Mouse (Mus musculus): ENCODE measurements around the gene Ckap5. TPM values are rescaled to one million over a fixed set of nuclear protein-coding genes. Genes with fewer than 3 reads are reported as not detected.

Ckap5 gene
- polyA plus RNA-seq, 1 experiment = 393 TPM

DNA sequence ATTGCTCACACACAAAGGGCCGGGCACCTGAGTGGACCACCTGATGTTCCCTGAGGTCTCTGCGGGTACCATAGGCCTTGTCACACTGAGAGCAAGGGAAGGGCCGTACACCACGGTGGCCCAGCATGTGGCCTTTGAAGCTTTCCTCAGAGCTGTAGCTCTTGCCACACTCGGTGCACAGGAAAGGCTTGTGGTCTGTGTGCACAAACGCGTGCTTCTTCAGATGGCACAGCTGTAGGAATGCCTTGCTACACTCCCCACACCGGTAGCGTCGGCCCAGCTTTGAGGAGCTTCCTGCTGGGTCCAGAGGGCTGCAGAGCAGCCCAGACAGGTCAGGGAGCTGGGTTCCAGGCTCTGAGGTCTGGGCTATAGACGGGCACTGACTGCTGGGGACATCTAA lies 119.2 kb downstream of the Ckap5 start:
- Histone ChIP-seq H3K27ac (ENCODE audit: insufficient read depth, low read depth, low read length) (no peak overlapping the region), H3K4me3 (ENCODE audit: insufficient read depth, low read depth, low read length) (no peak overlapping the region), H3K4me1 (ENCODE audit: control insufficient read depth, insufficient read depth, low read length) (peaks cover 10% of the 10 kb centered on the region)
- 93% methylated on average over 11 of the region's 11 CpGs for WGBS
- TF ChIP-seq CTCF (IDR thresholded peaks at IDR 0.05; ENCODE audit: insufficient read depth, low read depth, low read length) (no peak), POLR2A (IDR thresholded peaks at IDR 0.05; ENCODE audit: insufficient read depth, low read depth, low read length) (no peak)

GRCm38 (mm10) chr2:91646733-91647132 lies 120.2 kb downstream of the Ckap5 start:
- 23% methylated on average over 1 of the region's 1 CpGs for WGBS
- no peak for TF ChIP-seq POLR2A (IDR thresholded peaks at IDR 0.05; ENCODE audit: insufficient read depth, low read depth, low read length)
- no peak for TF ChIP-seq CTCF (IDR thresholded peaks at IDR 0.05; ENCODE audit: insufficient read depth, low read depth, low read length)
- Histone ChIP-seq H3K4me3 (ENCODE audit: insufficient read depth, low read depth, low read length) (no peak overlapping the region), H3K27ac (ENCODE audit: insufficient read depth, low read depth, low read length) (no peak overlapping the region), H3K4me1 (ENCODE audit: control insufficient read depth, insufficient read depth, low read length) (peaks cover 15% of the 10 kb centered on the region)

DNA sequence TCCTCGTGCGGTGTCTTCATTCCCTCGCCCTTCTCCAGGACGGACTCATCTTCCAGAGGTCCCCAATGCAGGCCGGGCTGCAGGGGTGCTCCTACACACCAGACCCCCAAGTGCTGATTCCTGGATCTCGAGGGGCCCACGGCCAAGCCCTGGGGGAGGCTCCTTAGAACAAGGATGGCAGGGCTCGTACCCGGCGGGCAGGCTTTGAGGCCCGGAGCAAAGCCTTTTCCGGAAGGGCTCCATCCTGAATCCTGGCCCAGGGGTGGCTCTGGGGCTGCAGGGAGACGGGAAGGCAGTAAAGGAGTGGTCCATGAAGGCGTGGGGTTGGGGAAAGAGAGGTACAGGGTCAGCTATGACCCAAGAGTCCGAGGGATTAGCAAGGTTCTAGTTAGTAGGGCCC lies 122.6 kb downstream of the Ckap5 start:
- WGBS = 2% methylated on average over 15 of the region's 15 CpGs
- Histone ChIP-seq H3K4me1 (ENCODE audit: control insufficient read depth, insufficient read depth, low read length) (peaks cover 31% of the 10 kb centered on the region), H3K4me3 (ENCODE audit: insufficient read depth, low read depth, low read length) (peak overlapping the region; percentile 65), H3K27ac (ENCODE audit: insufficient read depth, low read depth, low read length) (0 out of 2 replicates have a peak overlapping the region, but pooled peaks have one; percentile 82)
- no peak for TF ChIP-seq CTCF (IDR thresholded peaks at IDR 0.05; ENCODE audit: insufficient read depth, low read depth, low read length)
- TF ChIP-seq POLR2A (IDR thresholded peaks at IDR 0.05; ENCODE audit: insufficient read depth, low read depth, low read length) = no peak

DNA sequence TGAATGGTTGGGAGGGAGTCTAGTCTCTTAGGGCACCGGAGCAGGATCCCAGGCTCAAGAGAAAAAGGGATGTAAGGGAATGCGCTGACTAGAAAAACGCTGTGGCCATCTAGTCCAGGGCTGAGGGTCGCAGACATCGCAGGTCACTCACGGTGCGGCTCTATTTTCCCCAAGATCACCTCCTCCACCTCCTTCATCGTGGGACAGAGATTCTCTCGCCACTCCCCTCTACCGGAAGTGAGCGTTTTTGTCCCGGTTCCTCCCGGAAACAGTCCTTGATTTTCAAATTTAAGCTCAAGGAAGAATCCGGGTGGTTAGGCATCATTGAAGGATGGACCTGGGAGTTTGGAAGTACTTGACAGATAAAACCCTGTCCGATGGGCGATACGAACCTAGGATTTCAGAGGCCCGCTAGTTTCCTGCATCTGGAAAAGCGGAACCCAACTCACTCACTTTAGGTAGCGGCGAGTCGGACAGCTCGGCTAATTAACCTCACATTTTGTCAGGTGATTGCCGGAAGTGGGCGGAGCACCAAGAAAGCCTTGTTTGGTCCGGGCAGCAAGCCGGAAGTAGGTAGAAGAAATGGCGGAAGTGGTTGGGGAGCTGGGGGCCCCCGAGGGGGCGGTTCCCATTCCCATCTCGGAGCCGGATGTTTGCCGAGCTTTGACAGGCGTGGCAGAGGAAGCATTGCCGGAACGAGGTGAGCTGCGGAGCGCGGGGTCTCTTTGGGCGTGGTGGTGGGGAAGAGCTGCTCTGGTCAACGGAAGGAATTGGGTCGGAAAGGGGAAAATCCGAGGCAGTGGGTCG lies 123.2 kb downstream of the Ckap5 start, which contains the start of the genes Zfp408 and Arhgap1:
TSS of gene Zfp408 (minus strand) at position 239 of the 807 bp plus-strand sequence.
TSS of gene Arhgap1 (plus strand) at position 308 of the 807 bp plus-strand sequence.
- under 1% methylated on average over 44 of the region's 44 CpGs for WGBS
- Histone ChIP-seq H3K4me3 (ENCODE audit: insufficient read depth, low read depth, low read length) (peak within 1 kb of the TSS; percentile 65), H3K27ac (ENCODE audit: insufficient read depth, low read depth, low read length) (peak within 1 kb of the TSS; percentile 82), H3K4me1 (ENCODE audit: control insufficient read depth, insufficient read depth, low read length) (peaks cover 30% of the 10 kb centered on the region)
- TF ChIP-seq CTCF (IDR thresholded peaks at IDR 0.05; ENCODE audit: insufficient read depth, low read depth, low read length) = no peak
- TF ChIP-seq POLR2A (IDR thresholded peaks at IDR 0.05; ENCODE audit: insufficient read depth, low read depth, low read length) = peak; percentile 60; the same call in 1 of the 2 replicates

GRCm38 (mm10) chr2:91650360-91650995 lies 123.9 kb downstream of the Ckap5 start:
- Histone ChIP-seq H3K4me3 (ENCODE audit: insufficient read depth, low read depth, low read length) (peak overlapping the region; percentile 65), H3K27ac (ENCODE audit: insufficient read depth, low read depth, low read length) (peak overlapping the region; percentile 18; the same call in 1 of the 2 replicates), H3K4me1 (ENCODE audit: control insufficient read depth, insufficient read depth, low read length) (peaks cover 28% of the 10 kb centered on the region)
- WGBS = 10% methylated on average over 16 of the region's 16 CpGs
- no peak for TF ChIP-seq POLR2A (IDR thresholded peaks at IDR 0.05; ENCODE audit: insufficient read depth, low read depth, low read length)
- TF ChIP-seq CTCF (IDR thresholded peaks at IDR 0.05; ENCODE audit: insufficient read depth, low read depth, low read length) = no peak

DNA sequence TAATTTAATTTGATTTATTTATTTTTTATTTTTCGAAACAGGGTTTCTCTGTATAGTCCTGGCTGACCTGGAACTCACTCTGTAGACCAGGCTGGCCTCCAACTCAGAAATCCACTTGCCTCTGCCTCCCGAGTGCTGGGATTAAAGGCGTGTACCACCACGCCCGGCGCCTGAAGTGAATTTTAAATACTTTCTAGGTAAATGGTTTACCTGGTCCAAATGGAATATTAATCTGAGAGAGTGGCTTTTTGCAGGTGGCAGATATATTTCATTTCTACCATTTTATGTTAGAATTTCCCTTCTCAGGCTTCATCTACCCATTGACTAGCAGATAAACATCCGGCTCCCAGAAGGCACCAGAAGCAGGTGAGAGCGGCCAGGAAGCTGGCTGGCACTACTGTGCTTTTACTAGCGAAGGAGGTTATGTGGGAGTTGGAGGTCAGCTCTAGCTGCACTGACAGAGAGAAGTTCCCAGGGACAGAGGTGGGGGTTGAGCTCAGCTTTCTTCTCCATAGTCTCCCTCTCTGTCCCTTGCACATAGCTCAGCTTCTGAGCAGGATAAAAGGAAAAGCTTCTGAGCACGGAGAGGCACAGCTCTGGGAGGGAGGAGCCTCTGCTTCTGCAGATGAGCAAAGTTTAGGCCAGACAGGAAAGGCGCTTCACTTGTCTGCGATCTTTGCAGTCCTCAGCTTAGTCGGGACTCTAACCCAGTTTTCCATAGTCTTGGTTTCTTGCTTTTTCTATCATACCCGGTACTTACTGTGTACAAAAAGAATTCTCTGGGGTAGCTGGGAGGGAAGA lies 125.1 kb downstream of the Ckap5 start:
- TF ChIP-seq POLR2A (IDR thresholded peaks at IDR 0.05; ENCODE audit: insufficient read depth, low read depth, low read length) (no peak), CTCF (IDR thresholded peaks at IDR 0.05; ENCODE audit: insufficient read depth, low read depth, low read length) (no peak)
- Histone ChIP-seq H3K27ac (ENCODE audit: insufficient read depth, low read depth, low read length) (no peak overlapping the region), H3K4me1 (ENCODE audit: control insufficient read depth, insufficient read depth, low read length) (peaks cover 32% of the 10 kb centered on the region), H3K4me3 (ENCODE audit: insufficient read depth, low read depth, low read length) (no peak overlapping the region)
- 72% methylated on average over 14 of the region's 14 CpGs for WGBS

DNA sequence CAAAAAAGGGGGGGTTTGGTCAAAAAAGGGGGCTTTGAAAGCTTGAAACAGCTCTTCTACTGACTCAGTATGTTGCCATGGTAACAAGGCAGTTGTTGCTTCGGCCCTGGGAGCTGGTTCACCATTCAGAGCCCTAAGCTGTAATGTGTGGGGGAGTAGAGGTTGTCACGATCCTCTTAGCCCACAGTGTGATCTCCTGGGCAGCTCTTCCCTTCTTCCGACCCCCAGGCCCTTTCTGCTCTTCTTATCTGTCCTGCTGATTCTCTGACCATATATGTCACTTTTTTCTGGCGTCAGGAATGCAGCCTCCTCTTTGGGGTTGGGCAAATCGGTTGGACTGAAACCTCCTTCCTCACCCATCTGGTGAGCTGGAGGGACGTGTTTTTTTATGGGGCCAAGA lies 126.3 kb downstream of the Ckap5 start:
- Histone ChIP-seq H3K4me1 (ENCODE audit: control insufficient read depth, insufficient read depth, low read length) (peaks cover 32% of the 10 kb centered on the region), H3K27ac (ENCODE audit: insufficient read depth, low read depth, low read length) (peak overlapping the region; percentile 80), H3K4me3 (ENCODE audit: insufficient read depth, low read depth, low read length) (peak overlapping the region; percentile 16; the same call in 1 of the 2 replicates)
- TF ChIP-seq CTCF (IDR thresholded peaks at IDR 0.05; ENCODE audit: insufficient read depth, low read depth, low read length) (no peak), POLR2A (IDR thresholded peaks at IDR 0.05; ENCODE audit: insufficient read depth, low read depth, low read length) (no peak)
- 19% methylated on average over 6 of the region's 6 CpGs for WGBS

DNA sequence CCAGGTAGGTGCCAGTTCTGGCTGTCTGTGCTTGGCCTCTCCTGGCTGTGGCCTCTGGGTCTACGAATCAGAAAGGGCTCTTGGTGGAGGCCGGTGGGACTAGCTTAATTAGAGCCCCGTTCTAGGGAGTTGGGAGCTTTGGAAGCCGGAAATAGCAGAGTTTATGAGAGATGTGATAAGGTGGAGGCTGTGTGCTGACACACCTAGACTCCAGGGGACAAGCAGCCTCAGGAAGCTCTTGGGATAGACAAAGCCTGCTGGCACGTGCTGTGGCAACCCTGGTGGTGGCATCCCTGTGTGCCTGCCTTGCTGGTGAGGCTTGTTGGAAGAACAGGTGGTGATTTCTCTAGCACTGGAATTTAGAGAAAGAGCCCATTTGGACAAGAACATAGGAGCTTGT lies 128.8 kb downstream of the Ckap5 start:
- TF ChIP-seq CTCF (IDR thresholded peaks at IDR 0.05; ENCODE audit: insufficient read depth, low read depth, low read length) (no peak), POLR2A (IDR thresholded peaks at IDR 0.05; ENCODE audit: insufficient read depth, low read depth, low read length) (no peak)
- 92% methylated on average over 5 of the region's 5 CpGs for WGBS
- H3K27ac ChIP-seq (ENCODE audit: insufficient read depth, low read depth, low read length) = no peak overlapping the region
- no peak overlapping the region for H3K4me3 ChIP-seq (ENCODE audit: insufficient read depth, low read depth, low read length)
- peaks cover 28% of the 10 kb centered on the region for H3K4me1 ChIP-seq (ENCODE audit: control insufficient read depth, insufficient read depth, low read length)
